Comparison of ENCODE assay signal across 8 mouse cellular contexts in genomic region chr11:73176608-73177508, GRCm38 (mm10). TPM values are rescaled to one million over a fixed set of nuclear protein-coding genes. Genes with fewer than 3 reads are reported as not detected.
DNase-seq lines count a peak whose midpoint lies in the region; ATAC-seq lines count a peak whose summit lies in the region.

Gene Emc6, minus strand, starts transcription at chr11:73177037.
Gene Tax1bp3, plus strand, starts transcription at chr11:73177083.

- under 1% methylated on average over 78 of the region's 81 CpGs for WGBS in hindbrain, embryonic 15.5 days

- peak; percentile 98 for ATAC-seq in hindbrain, embryonic 15.5 days (ENCODE audit: low FRiP score, low read depth)

- H3K4me3 ChIP-seq in hindbrain, embryonic 15.5 days, result peak within 1 kb of the TSS; percentile 65

- no peaks in the 10 kb centered on the region for H3K27me3 ChIP-seq in hindbrain, embryonic 15.5 days

- H3K36me3 ChIP-seq in hindbrain, embryonic 15.5 days, result 0 out of 2 replicates have a peak, but pooled peaks cover 11% of the 10 kb centered on the region

- DNase-seq in R1 (ENCODE audit: low read depth, low spot score), result peak; percentile 99
- DNase-seq in cerebellum, postnatal 25 days, result peak; percentile 96 to 98
- DNase-seq in frontal cortex, postnatal 36 days (ENCODE audit: low spot score in 2 of 2), result peak; percentile 92 to 93
- peak; percentile 93 for DNase-seq in left cerebral cortex, adult 11 months (ENCODE audit: low spot score)
- DNase-seq in lung, postnatal 4 days, result peak; percentile 98
- DNase-seq in retina, postnatal 7 days (ENCODE audit: low read depth, low spot score), result peak; percentile 92
- peak; percentile 91 for DNase-seq in urinary bladder, adult 2 months (ENCODE audit: low spot score)

- peak within 1 kb of the TSS; percentile 85 for H3K27ac ChIP-seq in hindbrain, embryonic 15.5 days (replicated peaks)

- H3K9me3 ChIP-seq in hindbrain, embryonic 15.5 days, result no peaks in the 10 kb centered on the region

- H3K9ac ChIP-seq in hindbrain, embryonic 15.5 days, result peak within 1 kb of the TSS; percentile 76

- H3K4me2 ChIP-seq in hindbrain, embryonic 15.5 days, result peak within 1 kb of the TSS; percentile 78

- peaks cover 41% of the 10 kb centered on the region for H3K4me1 ChIP-seq in hindbrain, embryonic 15.5 days (replicated peaks)

RNA-seq across cellular contexts. Expression of gene Emc6, which starts in this region (rescaled TPM):
- polyA plus RNA-seq in hindbrain, embryonic 15.5 days (2015; fragmentation: Nextera tagmentation; extraction: Ambion mirVana), result 126 and 131 TPM in 2 replicates
- polyA plus RNA-seq in urinary bladder, adult 2 months (2012; rRNA removed), result 49.0 and 62.3 TPM in 2 replicates

RNA-seq across cellular contexts. Expression of gene Tax1bp3, which starts in this region (rescaled TPM):
- polyA plus RNA-seq in hindbrain, embryonic 15.5 days (2015; fragmentation: Nextera tagmentation; extraction: Ambion mirVana), result 131 TPM in 2 replicates
- polyA plus RNA-seq in urinary bladder, adult 2 months (2012; rRNA removed), result 101 and 131 TPM in 2 replicates

Comparison
In these comparisons a context has a peak if more than half of its experiments do, and no peak if none do; other contexts are left out.
1. Peak in every context shown above with its lines: DNase-seq, ATAC-seq, H3K4me3 ChIP-seq and H3K27ac ChIP-seq.